Mouse (Mus musculus): ENCODE results near the gene Chfr. TPM values are rescaled to one million over a fixed set of nuclear protein-coding genes. Genes with fewer than 3 reads are reported as not detected.

Gene Chfr
- polyA plus RNA-seq, 2 experiments: 33.8 to 51.7 TPM

DNA sequence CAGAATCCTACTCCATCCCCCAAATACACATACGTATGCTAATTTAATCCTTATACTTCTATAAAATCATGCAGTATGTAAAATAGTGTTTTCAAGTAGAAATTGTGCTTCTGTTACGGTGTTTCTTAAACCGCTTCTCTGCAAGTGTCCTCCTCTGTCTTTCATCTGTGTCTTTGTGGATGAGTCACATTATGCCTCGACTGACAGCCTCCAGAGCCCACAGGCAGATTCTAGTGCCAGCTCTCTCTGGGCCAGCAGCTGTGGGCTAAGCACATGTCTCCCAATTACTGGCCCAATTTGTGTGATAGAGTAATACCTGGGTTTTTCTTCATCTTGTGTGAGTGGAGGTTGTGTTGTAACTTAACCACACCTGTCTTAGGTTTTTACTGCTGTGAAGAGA lies 33.7 kb downstream of the Chfr start:
- peaks cover 65% of the 10 kb centered on the region for H3K36me3 ChIP-seq (ENCODE audit: control insufficient read depth, insufficient read depth, low read length)
- TF ChIP-seq POLR2A (IDR thresholded peaks at IDR 0.05; ENCODE audit: borderline replicate concordance, extremely low read depth, insufficient read depth, insufficient read length): no peak
- ATAC-seq (ENCODE audit: low FRiP score, low read depth): no peak

DNA sequence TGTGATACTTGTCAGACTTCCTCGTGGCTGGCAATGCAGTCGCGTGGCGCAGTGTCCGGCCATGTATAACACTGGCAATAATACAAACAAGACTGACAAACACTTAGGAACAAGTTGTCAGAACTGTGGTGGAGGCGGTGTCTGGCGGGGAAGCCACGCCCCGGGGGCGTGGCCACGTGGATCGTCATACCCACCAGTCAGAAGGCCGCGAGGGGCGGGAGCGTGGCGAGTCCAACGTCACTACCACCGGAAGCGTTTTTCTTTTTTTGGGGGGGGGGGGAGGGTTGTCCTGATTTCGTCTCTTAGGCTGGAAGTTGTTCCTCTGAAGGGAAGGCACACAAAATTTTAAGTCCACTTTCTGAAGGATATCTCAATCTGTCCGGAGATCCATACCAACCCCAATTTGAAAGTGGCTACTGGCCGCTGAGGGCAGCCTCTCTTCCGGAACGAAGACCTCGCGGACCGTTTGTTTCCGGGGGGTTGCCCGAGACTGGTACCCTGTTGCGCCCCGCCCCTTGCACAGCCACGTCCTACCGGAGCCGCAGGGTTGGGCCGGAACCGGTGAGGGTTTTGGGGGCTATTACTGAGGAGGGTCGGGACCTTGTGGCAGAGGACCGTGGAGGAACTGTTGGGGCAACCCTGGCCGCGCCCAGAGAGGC lies 40.8 kb downstream of the Chfr start, which contains the start of gene Golga3:
Gene Golga3 (plus strand): TSS at position 340 of the 659 bp plus-strand sequence.
- ATAC-seq (ENCODE audit: low FRiP score, low read depth) (peak; percentile 98), DNase-seq (ENCODE audit: low spot score) (peak; percentile 97)
- H3K4me1 ChIP-seq (ENCODE audit: control insufficient read depth, insufficient read depth, low read length): peaks cover 11% of the 10 kb centered on the region
- peak within 1 kb of the TSS; percentile 81 for H3K27ac ChIP-seq (replicated peaks; ENCODE audit: low read depth, low read length)
- under 1% methylated on average over 41 of the region's 41 CpGs for WGBS
- peaks cover 10% of the 10 kb centered on the region for H3K36me3 ChIP-seq (ENCODE audit: control insufficient read depth, insufficient read depth, low read length)
- H3K9me3 ChIP-seq (ENCODE audit: control insufficient read depth, low read length): no peaks in the 10 kb centered on the region
- H3K4me2 ChIP-seq (replicated peaks; ENCODE audit: low read depth, low read length, severe bottlenecking): peak within 1 kb of the TSS; percentile 63
- H3K9ac ChIP-seq (ENCODE audit: low read depth, low read length, severe bottlenecking): peak within 1 kb of the TSS; percentile 88
- TF ChIP-seq POLR2A (IDR thresholded peaks at IDR 0.05; ENCODE audit: borderline replicate concordance, extremely low read depth, insufficient read depth, insufficient read length): peak; percentile 44; the same call in 1 of the 2 replicates
- no peaks in the 10 kb centered on the region for H3K27me3 ChIP-seq (ENCODE audit: control insufficient read depth, insufficient read depth, low read length)
- H3K4me3 ChIP-seq (replicated peaks; ENCODE audit: low read length): peak within 1 kb of the TSS; percentile 94

More for the DNA sequence above, 33.7 kb downstream of the Chfr start:
- Histone ChIP-seq H3K4me3 (replicated peaks; ENCODE audit: low read length) (no peak overlapping the region), H3K4me2 (replicated peaks; ENCODE audit: low read depth, low read length, severe bottlenecking) (no peak overlapping the region), H3K9ac (ENCODE audit: low read depth, low read length, severe bottlenecking) (no peak overlapping the region), H3K9me3 (ENCODE audit: control insufficient read depth, low read length) (no peaks in the 10 kb centered on the region), H3K27ac (replicated peaks; ENCODE audit: low read depth, low read length) (no peak overlapping the region), H3K27me3 (ENCODE audit: control insufficient read depth, insufficient read depth, low read length) (no peaks in the 10 kb centered on the region), H3K4me1 (ENCODE audit: control insufficient read depth, insufficient read depth, low read length) (no peaks in the 10 kb centered on the region)
- no peak for DNase-seq (ENCODE audit: low spot score)
- 97% methylated on average over 4 of the region's 4 CpGs for WGBS

DNA sequence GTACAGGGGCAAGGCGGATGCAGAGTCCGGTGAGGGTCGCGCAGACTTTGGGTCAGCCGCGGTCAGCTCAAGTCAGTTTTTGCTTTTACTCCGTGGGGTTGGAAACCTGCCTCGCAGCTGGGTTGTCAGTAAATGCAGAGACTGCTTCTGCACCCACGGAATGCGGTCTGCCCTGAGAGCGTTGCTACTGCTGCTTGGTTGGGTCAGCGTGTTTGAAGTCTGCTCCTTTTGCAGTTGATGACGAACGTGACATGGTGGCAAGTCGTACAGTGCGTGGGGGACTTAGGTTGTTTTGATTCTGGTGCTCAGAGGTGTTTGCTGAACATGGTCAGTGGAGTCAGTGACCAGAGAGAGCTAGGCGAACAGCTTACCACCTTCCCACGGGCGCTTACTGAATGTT lies 41.4 kb downstream of the Chfr start:
- no peak for ATAC-seq (ENCODE audit: low FRiP score, low read depth)
- WGBS: 3% methylated on average over 19 of the region's 19 CpGs
- H3K4me3 ChIP-seq (replicated peaks; ENCODE audit: low read length): peak overlapping the region; percentile 94

DNA sequence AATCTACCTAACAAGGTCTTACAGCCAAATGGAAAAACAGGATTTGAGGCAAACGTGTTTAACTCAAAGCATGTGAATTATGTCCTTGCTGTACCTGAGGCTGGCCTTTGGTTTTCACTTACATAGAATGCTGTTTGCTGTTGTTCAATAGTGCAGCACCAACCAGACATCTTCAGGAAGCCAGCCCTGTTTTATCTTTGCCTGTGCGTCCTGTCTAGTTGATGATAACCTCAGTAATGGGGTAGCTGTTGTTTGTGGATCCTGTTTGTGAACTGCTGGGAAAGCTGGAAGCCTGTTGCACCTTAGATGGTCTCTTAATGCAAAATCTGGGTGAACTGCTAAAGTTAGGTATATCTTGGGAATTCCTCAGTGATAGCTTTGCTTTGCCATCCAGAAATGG lies 43.0 kb downstream of the Chfr start:
- no peaks in the 10 kb centered on the region for H3K9me3 ChIP-seq (ENCODE audit: control insufficient read depth, low read length)
- H3K4me2 ChIP-seq (replicated peaks; ENCODE audit: low read depth, low read length, severe bottlenecking): no peak overlapping the region
- peaks cover 11% of the 10 kb centered on the region for H3K4me1 ChIP-seq (ENCODE audit: control insufficient read depth, insufficient read depth, low read length)
- no peak overlapping the region for H3K27ac ChIP-seq (replicated peaks; ENCODE audit: low read depth, low read length)
- 0 out of 2 replicates have a peak overlapping the region, but pooled peaks have one; percentile 21 for H3K9ac ChIP-seq (ENCODE audit: low read depth, low read length, severe bottlenecking)
- no peak for ATAC-seq (ENCODE audit: low FRiP score, low read depth)
- H3K36me3 ChIP-seq (ENCODE audit: control insufficient read depth, insufficient read depth, low read length): peaks cover 18% of the 10 kb centered on the region
- no peaks in the 10 kb centered on the region for H3K27me3 ChIP-seq (ENCODE audit: control insufficient read depth, insufficient read depth, low read length)
- no peak overlapping the region for H3K4me3 ChIP-seq (replicated peaks; ENCODE audit: low read length)
- no peak for TF ChIP-seq POLR2A (IDR thresholded peaks at IDR 0.05; ENCODE audit: borderline replicate concordance, extremely low read depth, insufficient read depth, insufficient read length)
- 86% methylated on average over 2 of the region's 2 CpGs for WGBS
- no peak for DNase-seq (ENCODE audit: low spot score)

More for the DNA sequence above, 41.4 kb downstream of the Chfr start:
- H3K27ac ChIP-seq (replicated peaks; ENCODE audit: low read depth, low read length): peak overlapping the region; percentile 81
- no peak for DNase-seq (ENCODE audit: low spot score)
- H3K27me3 ChIP-seq (ENCODE audit: control insufficient read depth, insufficient read depth, low read length): no peaks in the 10 kb centered on the region
- peaks cover 10% of the 10 kb centered on the region for H3K36me3 ChIP-seq (ENCODE audit: control insufficient read depth, insufficient read depth, low read length)
- no peaks in the 10 kb centered on the region for H3K9me3 ChIP-seq (ENCODE audit: control insufficient read depth, low read length)
- H3K9ac ChIP-seq (ENCODE audit: low read depth, low read length, severe bottlenecking): peak overlapping the region; percentile 88
- peaks cover 11% of the 10 kb centered on the region for H3K4me1 ChIP-seq (ENCODE audit: control insufficient read depth, insufficient read depth, low read length)
- no peak for TF ChIP-seq POLR2A (IDR thresholded peaks at IDR 0.05; ENCODE audit: borderline replicate concordance, extremely low read depth, insufficient read depth, insufficient read length)
- peak overlapping the region; percentile 58 for H3K4me2 ChIP-seq (replicated peaks; ENCODE audit: low read depth, low read length, severe bottlenecking)

DNA sequence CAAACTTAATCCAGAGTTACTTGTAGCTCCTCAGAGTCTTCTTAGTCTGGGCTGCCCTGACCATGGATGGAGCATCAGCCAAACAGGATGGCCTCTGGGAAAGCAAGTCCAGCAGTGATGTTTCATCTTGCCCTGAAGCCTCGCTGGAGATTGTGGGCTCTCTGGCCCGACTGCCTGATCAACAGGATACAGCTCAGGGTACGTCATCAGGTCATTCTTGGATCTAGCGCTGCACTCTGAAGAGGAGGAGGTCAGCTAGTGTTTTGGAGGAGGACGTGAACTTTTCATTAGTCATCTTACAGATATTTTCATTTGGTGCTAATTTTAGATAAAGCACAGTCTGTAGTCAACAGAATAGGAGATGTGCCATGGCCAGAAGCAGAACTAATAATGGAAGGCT lies 46.1 kb downstream of the Chfr start:
- H3K4me2 ChIP-seq (replicated peaks; ENCODE audit: low read depth, low read length, severe bottlenecking): no peak overlapping the region
- TF ChIP-seq POLR2A (IDR thresholded peaks at IDR 0.05; ENCODE audit: borderline replicate concordance, extremely low read depth, insufficient read depth, insufficient read length): no peak
- no peak overlapping the region for H3K9ac ChIP-seq (ENCODE audit: low read depth, low read length, severe bottlenecking)
- H3K27me3 ChIP-seq (ENCODE audit: control insufficient read depth, insufficient read depth, low read length): no peaks in the 10 kb centered on the region
- DNase-seq (ENCODE audit: low spot score): no peak
- H3K36me3 ChIP-seq (ENCODE audit: control insufficient read depth, insufficient read depth, low read length): peaks cover 46% of the 10 kb centered on the region
- H3K27ac ChIP-seq (replicated peaks; ENCODE audit: low read depth, low read length): no peak overlapping the region
- H3K9me3 ChIP-seq (ENCODE audit: control insufficient read depth, low read length): no peaks in the 10 kb centered on the region
- H3K4me1 ChIP-seq (ENCODE audit: control insufficient read depth, insufficient read depth, low read length): peaks cover 6% of the 10 kb centered on the region
- H3K4me3 ChIP-seq (replicated peaks; ENCODE audit: low read length): no peak overlapping the region
- WGBS: 95% methylated on average over 5 of the region's 5 CpGs
- no peak for ATAC-seq (ENCODE audit: low FRiP score, low read depth)
